Mouse (Mus musculus) heart, postnatal 0 days (tissue): ENCODE results near the gene Msh3. TPM values are rescaled to one million over a fixed set of nuclear protein-coding genes. Genes with fewer than 3 reads are reported as not detected.

Experiments
- ATAC-seq: fragments of 200-750 bp; cut with Nextera tagmentation; 2 replicates; pipeline ENCODE4 v1.8.0; 2017; ENCODE audit warnings: low read depth, moderate number of reproducible peaks, moderate library complexity; ENCODE audit not compliant: insufficient read depth
- DNase-seq: peaks from one replicate; pipeline ENCODE4 v3.0.0-alpha.2; 2016; ENCODE audit warnings: low spot score
- H3K27ac ChIP-seq: fragments of 300-500 bp; sonication (generic); 2 replicates; pipeline ENCODE4 v1.5.1; 2014; ENCODE audit warnings: low read depth, mild to moderate bottlenecking
- H3K27me3 ChIP-seq: fragments of 300-500 bp; sonication (generic); 2 replicates; pipeline ENCODE4 v1.6.1; 2014; ENCODE audit warnings: low read length, mixed read lengths; ENCODE audit not compliant: control insufficient read depth, insufficient read depth
- H3K36me3 ChIP-seq: fragments of 300-500 bp; sonication (generic); replicated peaks from 2 replicates; pipeline ENCODE4 v1.6.1; 2014; ENCODE audit warnings: low read length, mixed read lengths; ENCODE audit not compliant: control insufficient read depth, insufficient read depth
- H3K4me1 ChIP-seq: fragments of 300-500 bp; sonication (generic); 2 replicates; pipeline ENCODE4 v1.6.1; 2014; ENCODE audit warnings: antibody characterized with exemption; ENCODE audit not compliant: control insufficient read depth, insufficient read depth
- H3K4me2 ChIP-seq: fragments of 300-500 bp; sonication (generic); 2 replicates; pipeline ENCODE4 v1.6.1; 2014; ENCODE audit warnings: low read depth, mild to moderate bottlenecking, low read length, moderate library complexity
- H3K4me3 ChIP-seq: fragments of 300-500 bp; sonication (generic); 2 replicates; pipeline ENCODE4 v1.5.1; 2014; ENCODE audit warnings: low read depth, low read length
- H3K9ac ChIP-seq: fragments of 300-500 bp; sonication (generic); replicated peaks from 2 replicates; pipeline ENCODE4 v1.6.1; 2014; ENCODE audit warnings: low read depth, low read length, mixed read lengths
- H3K9me3 ChIP-seq: fragments of 300-500 bp; sonication (generic); replicated peaks from 2 replicates; pipeline ENCODE4 v1.6.1; 2016; ENCODE audit warnings: low read length; ENCODE audit not compliant: control insufficient read depth
- CTCF ChIP-seq: IDR thresholded peaks from 2 replicates; pipeline ENCODE4 v1.5.1; 2016; ENCODE audit warnings: antibody characterized with exemption, control low read depth, low read depth
- EP300 ChIP-seq: IDR thresholded peaks from 2 replicates; pipeline ENCODE4 v1.6.1; 2016; ENCODE audit warnings: antibody characterized with exemption, low read depth
- WGBS: fragments of 180-500 bp; shearing (Covaris S2); extraction: QIAGEN DNeasy Blood & Tissue Kit; methylation state at CpG from one replicate; pipeline ENCODE4 v1.1.7; 2014; 5-methylcytosine and 5-hydroxymethylcytosine counted together
- polyA plus RNA-seq: library from polyadenylated mRNA; unstranded; fragments of >200 nt; fragmentation: Nextera tagmentation; extraction: Ambion mirVana; gene quantifications from 2 replicates; pipeline ENCODE4 v1.2.1, GENCODE M21; 2015
- total RNA-seq: library from RNA; depleted of rRNA; stranded (reverse); fragments of >200 nt; gene quantifications from 2 replicates; pipeline ENCODE4 v1.2.3, GENCODE M21; 2014; ENCODE audit warnings: low replicate concordance

Gene Msh3
- total and polyA plus RNA-seq, 2 experiments from 2014 or later = 8.5 to 37.1 TPM

DNA sequence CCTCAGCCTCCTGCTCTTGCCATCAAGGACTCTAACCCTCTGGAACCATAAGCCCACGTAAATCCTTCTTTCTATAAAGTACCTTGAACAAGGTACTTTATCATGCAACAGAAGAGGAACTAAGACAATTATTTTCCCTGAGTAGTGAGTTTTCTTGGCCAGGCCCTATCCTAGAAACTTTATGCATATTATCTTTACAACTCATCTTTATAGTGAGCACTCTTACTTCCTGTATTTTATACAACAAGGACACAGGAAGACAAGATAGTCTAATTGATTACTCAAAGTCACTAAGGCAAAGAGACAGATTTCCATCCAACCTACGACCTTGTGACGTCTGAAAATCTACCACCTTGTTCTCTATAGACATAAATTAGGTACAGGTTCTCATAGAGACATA lies 15.0 kb downstream of the Msh3 start:
- no peak overlapping the region for H3K9ac ChIP-seq
- TF ChIP-seq EP300 (no peak), CTCF (no peak)
- 88% methylated on average over 3 of the region's 3 CpGs for WGBS
- H3K4me1 ChIP-seq = no peaks in the 10 kb centered on the region
- no peaks in the 10 kb centered on the region for H3K9me3 ChIP-seq
- no peak overlapping the region for H3K4me2 ChIP-seq
- H3K36me3 ChIP-seq = peaks cover 18% of the 10 kb centered on the region
- DNase-seq (no peak), ATAC-seq (no peak)
- no peaks in the 10 kb centered on the region for H3K27me3 ChIP-seq
- no peak overlapping the region for H3K27ac ChIP-seq
- no peak overlapping the region for H3K4me3 ChIP-seq

DNA sequence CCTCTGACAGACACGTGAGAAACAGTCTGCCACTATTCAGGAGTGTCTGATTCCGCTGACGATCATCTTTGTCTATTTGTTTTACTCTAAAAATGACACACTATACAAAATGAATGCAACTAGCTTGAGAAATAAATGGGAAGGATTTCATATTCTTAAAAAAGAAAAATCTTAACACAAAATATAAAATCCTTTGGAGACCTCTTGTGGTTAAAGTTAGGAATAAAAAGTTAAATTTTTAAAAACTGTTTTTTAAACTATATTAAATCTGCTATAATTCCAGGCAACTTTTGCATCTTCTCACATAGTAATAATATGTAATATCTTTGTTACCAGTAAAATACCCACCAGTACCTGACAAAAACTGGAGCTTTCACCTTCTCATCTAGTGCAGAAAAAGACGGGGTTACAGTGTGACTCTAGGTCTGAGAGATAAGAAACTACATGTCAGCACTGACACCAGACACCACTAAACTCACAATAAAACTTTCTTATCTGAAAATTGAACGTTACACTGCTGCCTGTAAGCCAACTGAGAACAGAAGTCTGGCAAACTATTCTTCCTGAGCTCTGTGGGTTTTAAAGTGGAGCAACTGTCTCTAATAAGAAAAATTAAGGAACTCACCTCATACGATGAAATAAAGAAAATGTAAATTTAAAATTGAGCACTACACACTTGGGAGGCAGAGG lies 16.9 kb downstream of the Msh3 start:
- H3K9me3 ChIP-seq = no peaks in the 10 kb centered on the region
- no peak overlapping the region for H3K9ac ChIP-seq
- H3K36me3 ChIP-seq = peaks cover 11% of the 10 kb centered on the region; the same call in 1 of the 2 replicates
- H3K4me2 ChIP-seq = no peak overlapping the region
- DNase-seq (peak; percentile 19), ATAC-seq (no peak)
- H3K27me3 ChIP-seq = no peaks in the 10 kb centered on the region
- 61% methylated on average over 6 of the region's 6 CpGs for WGBS
- no peaks in the 10 kb centered on the region for H3K4me1 ChIP-seq
- TF ChIP-seq CTCF (no peak), EP300 (no peak)
- no peak overlapping the region for H3K4me3 ChIP-seq
- H3K27ac ChIP-seq = no peak overlapping the region

- DNase-seq (no peak), ATAC-seq (no peak)
- H3K27me3 ChIP-seq = no peaks in the 10 kb centered on the region
- TF ChIP-seq EP300 (no peak), CTCF (no peak)
- WGBS = 91% methylated on average over 1 of the region's 1 CpGs
- H3K9me3 ChIP-seq = no peaks in the 10 kb centered on the region
- no peak overlapping the region for H3K27ac ChIP-seq
- H3K9ac ChIP-seq = no peak overlapping the region
- no peak overlapping the region for H3K4me2 ChIP-seq
- no peaks in the 10 kb centered on the region for H3K4me1 ChIP-seq
- H3K4me3 ChIP-seq = no peak overlapping the region
- peaks cover 11% of the 10 kb centered on the region; the same call in 1 of the 2 replicates for H3K36me3 ChIP-seq
Observed at GRCm38 (mm10) chr13:92336857-92337256, 17.9 kb downstream of the Msh3 start.

GRCm38 (mm10) chr13:92332103-92332879 lies 22.5 kb downstream of the Msh3 start:
- Histone ChIP-seq H3K9me3 (no peaks in the 10 kb centered on the region), H3K4me2 (no peak overlapping the region), H3K4me1 (no peaks in the 10 kb centered on the region), H3K4me3 (no peak overlapping the region), H3K27me3 (no peaks in the 10 kb centered on the region), H3K9ac (no peak overlapping the region), H3K36me3 (0 out of 2 replicates have a peak, but pooled peaks cover 12% of the 10 kb centered on the region), H3K27ac (no peak overlapping the region)
- DNase-seq = no peak
- WGBS = 92% methylated on average over 15 of the region's 15 CpGs
- ATAC-seq = no peak
- no peak for TF ChIP-seq CTCF
- TF ChIP-seq EP300 = no peak

DNA sequence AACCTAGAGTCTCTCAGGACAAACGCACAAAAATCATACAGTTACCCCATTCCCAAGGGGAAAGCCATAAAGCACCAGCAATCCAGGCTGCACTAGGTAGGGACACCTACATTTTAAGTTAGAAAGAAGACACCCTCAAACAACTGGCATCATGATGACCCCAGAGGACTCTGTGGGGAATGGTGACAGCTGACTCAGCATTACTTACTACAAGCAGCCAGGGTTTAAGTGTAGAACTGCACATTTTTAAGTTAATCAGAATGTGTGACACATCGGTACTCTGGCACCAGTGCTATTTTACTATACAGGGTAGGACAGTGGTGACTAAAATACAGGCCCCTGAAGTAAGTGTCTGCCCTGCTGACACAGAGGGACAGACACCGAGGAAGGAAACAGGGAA lies 24.2 kb downstream of the Msh3 start:
- H3K27ac ChIP-seq = no peak overlapping the region
- H3K27me3 ChIP-seq = no peaks in the 10 kb centered on the region
- no peaks in the 10 kb centered on the region for H3K4me1 ChIP-seq
- WGBS = 88% methylated on average over 3 of the region's 3 CpGs
- TF ChIP-seq CTCF = no peak
- no peak for TF ChIP-seq EP300
- DNase-seq = no peak
- no peak overlapping the region for H3K4me3 ChIP-seq
- 0 out of 2 replicates have a peak, but pooled peaks cover 12% of the 10 kb centered on the region for H3K36me3 ChIP-seq
- H3K4me2 ChIP-seq = no peak overlapping the region
- no peaks in the 10 kb centered on the region for H3K9me3 ChIP-seq
- no peak for ATAC-seq
- no peak overlapping the region for H3K9ac ChIP-seq
